Mouse (Mus musculus) erythroblast, embryonic 14.5 days (primary cell): ENCODE measurements around the gene Lpxn. TPM values are rescaled to one million over a fixed set of nuclear protein-coding genes. Genes with fewer than 3 reads are reported as not detected.

Experiments
- H3K27me3 ChIP-seq: 2 replicates; pipeline ENCODE4 v1.6.1; 2012; ENCODE audit warnings: inconsistent platforms; ENCODE audit not compliant: control insufficient read depth
- H3K36me3 ChIP-seq: 2 replicates; pipeline ENCODE4 v1.6.1; 2012; ENCODE audit warnings: mild to moderate bottlenecking, inconsistent platforms; ENCODE audit not compliant: control insufficient read depth
- H3K4me1 ChIP-seq: 2 replicates; pipeline ENCODE4 v1.6.1; 2012; ENCODE audit warnings: inconsistent platforms; ENCODE audit not compliant: control insufficient read depth
- H3K4me3 ChIP-seq: replicated peaks from 2 replicates; pipeline ENCODE3; 2012; ENCODE audit warnings: moderate library complexity, mild to moderate bottlenecking, inconsistent platforms
- H3K9me3 ChIP-seq: 2 replicates; pipeline ENCODE4 v1.6.1; 2012; ENCODE audit warnings: low read length, inconsistent platforms, mixed read lengths; ENCODE audit not compliant: control insufficient read depth
- GATA1 ChIP-seq: IDR thresholded peaks from 2 replicates; pipeline ENCODE4 v1.6.1; 2012; ENCODE audit warnings: low read length, inconsistent platforms, mixed read lengths
- TAL1 ChIP-seq: IDR thresholded peaks from 3 replicates; pipeline ENCODE4 v1.6.1; 2012; ENCODE audit warnings: low read length, inconsistent platforms, mixed read lengths
- polyA plus RNA-seq: library from polyadenylated mRNA; stranded (reverse); fragments of >175 nt; gene quantifications from 2 replicates; pipeline ENCODE4 v1.2.3, GENCODE M21; 2012

Lpxn gene
- polyA plus RNA-seq, 1 experiment = 0.02 TPM

GRCm38 (mm10) chr19:12787721-12788120, 8.3 kb upstream of the Lpxn start:
- Histone ChIP-seq H3K4me3 (no peak overlapping the region), H3K4me1 (peaks cover 8% of the 10 kb centered on the region), H3K9me3 (no peaks in the 10 kb centered on the region), H3K36me3 (peaks cover 58% of the 10 kb centered on the region), H3K27me3 (no peaks in the 10 kb centered on the region)
- TF ChIP-seq GATA1 = no peak
- no peak for TF ChIP-seq TAL1

- Histone ChIP-seq H3K4me1 (peaks cover 27% of the 10 kb centered on the region), H3K36me3 (peaks cover 45% of the 10 kb centered on the region), H3K27me3 (no peaks in the 10 kb centered on the region), H3K9me3 (no peaks in the 10 kb centered on the region), H3K4me3 (peak overlapping the region; percentile 16)
- TF ChIP-seq GATA1 = no peak
- TF ChIP-seq TAL1 = no peak
Measured at GRCm38 (mm10) chr19:12792374-12792773, 3.6 kb upstream of the Lpxn start.

- peaks cover 27% of the 10 kb centered on the region for H3K36me3 ChIP-seq
- peak overlapping the region; percentile 96 for H3K4me3 ChIP-seq
- H3K9me3 ChIP-seq = no peaks in the 10 kb centered on the region
- H3K27me3 ChIP-seq = no peaks in the 10 kb centered on the region
- TF ChIP-seq GATA1 = no peak
- peaks cover 31% of the 10 kb centered on the region for H3K4me1 ChIP-seq
Measured at GRCm38 (mm10) chr19:12794056-12795044, 1.6 kb upstream of the Lpxn start.

- TF ChIP-seq TAL1 (no peak), GATA1 (no peak)
- Histone ChIP-seq H3K4me3 (peak overlapping the region; percentile 96), H3K36me3 (peaks cover 20% of the 10 kb centered on the region), H3K9me3 (no peaks in the 10 kb centered on the region), H3K27me3 (no peaks in the 10 kb centered on the region), H3K4me1 (peaks cover 31% of the 10 kb centered on the region)
Measured at GRCm38 (mm10) chr19:12795110-12795509, 883 bp upstream of the Lpxn start.

GRCm38 (mm10) chr19:12796328-12796931, 437 bp downstream of the Lpxn start:
- peaks cover 14% of the 10 kb centered on the region for H3K36me3 ChIP-seq
- TF ChIP-seq TAL1 (no peak), GATA1 (no peak)
- H3K4me3 ChIP-seq = peak overlapping the region; percentile 96
- peaks cover 32% of the 10 kb centered on the region for H3K4me1 ChIP-seq
- H3K9me3 ChIP-seq = no peaks in the 10 kb centered on the region
- no peaks in the 10 kb centered on the region for H3K27me3 ChIP-seq

GRCm38 (mm10) chr19:12797071-12797470, 1.1 kb downstream of the Lpxn start:
- H3K4me3 ChIP-seq = peak overlapping the region; percentile 96
- H3K27me3 ChIP-seq = no peaks in the 10 kb centered on the region
- TF ChIP-seq GATA1 = no peak
- no peak for TF ChIP-seq TAL1
- H3K36me3 ChIP-seq = peaks cover 10% of the 10 kb centered on the region
- peaks cover 29% of the 10 kb centered on the region for H3K4me1 ChIP-seq
- H3K9me3 ChIP-seq = no peaks in the 10 kb centered on the region

- no peak for TF ChIP-seq TAL1
- Histone ChIP-seq H3K4me1 (peaks cover 23% of the 10 kb centered on the region), H3K4me3 (no peak overlapping the region), H3K27me3 (no peaks in the 10 kb centered on the region), H3K9me3 (no peaks in the 10 kb centered on the region), H3K36me3 (peaks cover 4% of the 10 kb centered on the region)
Measured at GRCm38 (mm10) chr19:12798404-12798803, 2.4 kb downstream of the Lpxn start.

- TF ChIP-seq GATA1 (no peak), TAL1 (no peak)
- Histone ChIP-seq H3K4me1 (peaks cover 21% of the 10 kb centered on the region), H3K36me3 (peaks cover 2% of the 10 kb centered on the region; the same call in 1 of the 2 replicates), H3K9me3 (no peaks in the 10 kb centered on the region), H3K27me3 (no peaks in the 10 kb centered on the region), H3K4me3 (no peak overlapping the region)
Measured at GRCm38 (mm10) chr19:12799081-12799480, 3.1 kb downstream of the Lpxn start.

- no peaks in the 10 kb centered on the region for H3K27me3 ChIP-seq
- no peaks in the 10 kb centered on the region for H3K36me3 ChIP-seq
- H3K9me3 ChIP-seq = no peaks in the 10 kb centered on the region
- no peak overlapping the region for H3K4me3 ChIP-seq
- peaks cover 21% of the 10 kb centered on the region for H3K4me1 ChIP-seq
- TF ChIP-seq GATA1 = no peak
- TF ChIP-seq TAL1 = no peak
Measured at GRCm38 (mm10) chr19:12800621-12801020, 4.6 kb downstream of the Lpxn start.
